Mouse (Mus musculus) cerebellum, postnatal 36 days (tissue): ENCODE results near the gene Dnaaf5.

Source experiments
- DNase-seq, 2 experiments: peaks; one replicate each; pipeline ENCODE4 v3.0.0; 2021 to 2022; ENCODE audit warnings: mixed read lengths in 2 of 2

Dnaaf5 gene

GRCm38 (mm10) chr5:139149681-139150602 is at the start of gene Dnaaf5, which contains the start of gene Prkar1b:
Gene Dnaaf5 (plus strand): TSS chr5:139150223.
Gene Prkar1b (minus strand): TSS chr5:139150001.
- DNase-seq = peak; percentile 95

DNA sequence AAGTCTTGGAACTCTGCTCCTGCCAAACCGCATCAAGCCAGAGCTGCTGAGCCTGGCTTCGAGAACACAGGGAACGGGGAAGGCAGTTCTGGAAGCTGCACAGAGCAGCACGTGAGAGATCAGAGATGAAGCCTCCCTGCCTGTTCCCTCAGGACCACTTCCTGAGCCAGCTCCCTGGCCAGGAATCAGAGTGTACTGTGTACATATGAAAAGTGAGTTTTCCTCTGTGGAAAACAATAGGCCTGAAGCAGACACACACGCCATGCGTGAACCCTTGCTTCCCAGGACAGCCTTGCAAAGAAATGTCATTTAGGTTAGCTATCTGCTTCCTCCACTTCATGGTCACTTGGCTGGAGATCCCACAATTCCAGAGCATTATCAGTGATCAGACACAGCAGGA is 48.2 kb upstream of the Dnaaf5 start:
- no peak for DNase-seq

GRCm38 (mm10) chr5:139107815-139108214 is 42.2 kb upstream of the Dnaaf5 start:
- DNase-seq = peak; percentile 38 to 39

DNA sequence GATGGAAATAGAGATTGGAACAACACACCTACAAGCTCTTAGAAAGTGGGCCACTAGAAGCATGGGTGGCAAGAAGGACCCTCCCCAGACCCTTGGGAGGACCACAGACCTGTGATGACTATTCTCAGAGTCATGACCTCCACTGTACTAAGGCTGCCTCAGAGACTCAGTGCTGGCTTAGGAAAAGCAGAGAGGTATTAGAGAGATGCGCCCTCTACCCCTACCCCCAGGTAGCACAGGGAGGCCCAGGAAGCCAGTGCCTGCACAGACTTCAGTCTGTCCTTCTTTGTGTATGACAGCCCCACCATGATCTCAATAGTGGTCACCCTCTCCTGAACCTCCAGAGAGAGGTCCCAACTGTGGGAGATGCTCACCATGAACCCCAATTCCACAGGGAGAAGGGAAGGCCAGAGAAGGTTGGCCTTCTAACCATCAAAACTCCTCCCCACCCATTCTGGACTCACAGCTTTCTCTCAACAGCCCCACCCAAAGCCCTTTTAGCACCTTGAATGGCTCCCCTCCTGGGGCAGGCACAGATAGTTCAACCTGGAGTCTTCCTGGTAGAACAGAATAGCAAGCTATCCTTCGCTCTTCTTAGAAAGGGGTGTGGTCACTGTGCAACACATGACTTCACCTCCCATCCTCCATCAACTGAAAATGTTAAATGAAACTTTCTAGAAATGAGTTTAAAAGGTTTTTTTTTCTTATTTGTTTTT is 39.7 kb upstream of the Dnaaf5 start:
- DNase-seq = no peak

- DNase-seq = no peak
Observed at GRCm38 (mm10) chr5:139111991-139112390, 38.0 kb upstream of the Dnaaf5 start.

- DNase-seq = no peak
Observed at GRCm38 (mm10) chr5:139112418-139112817, 37.6 kb upstream of the Dnaaf5 start.

DNA sequence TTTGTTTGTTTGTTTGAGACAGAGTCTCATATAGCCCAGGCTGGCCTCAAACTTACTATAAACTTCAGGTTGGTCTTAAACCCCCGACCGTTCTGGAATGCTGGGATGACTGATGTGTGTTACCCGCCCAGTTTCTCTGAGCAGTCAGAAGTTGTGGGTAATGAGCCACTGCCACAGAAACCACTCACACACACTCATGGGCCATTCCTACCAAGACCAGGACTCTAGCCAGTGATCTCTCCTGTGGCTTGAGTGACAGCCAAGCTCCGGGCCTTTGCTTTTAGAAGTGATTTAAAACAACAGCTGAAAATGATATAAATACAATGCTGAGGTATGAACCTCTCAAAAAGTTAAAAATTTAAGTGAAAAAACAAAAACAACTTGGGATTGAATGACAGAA is 35.1 kb upstream of the Dnaaf5 start:
- no peak for DNase-seq

DNA sequence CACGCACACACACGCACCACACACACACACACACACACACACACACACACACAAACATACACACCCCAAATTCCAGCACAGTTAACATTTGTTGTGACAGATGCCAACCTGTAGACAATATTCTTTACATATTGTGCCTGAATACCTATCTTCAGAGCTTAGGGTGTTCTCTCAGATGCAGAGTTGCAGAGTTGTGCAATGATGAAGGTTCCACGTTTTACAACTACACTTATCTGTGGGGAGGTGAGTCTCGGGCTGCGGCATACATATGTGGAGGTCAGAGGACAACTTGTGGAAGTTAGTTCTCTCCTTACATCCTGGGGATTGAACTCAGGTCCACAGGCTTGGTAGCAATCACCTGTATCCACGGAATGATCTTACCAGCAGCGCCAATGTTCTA is 34.5 kb upstream of the Dnaaf5 start:
- DNase-seq = no peak

GRCm38 (mm10) chr5:139118139-139118960 is 31.7 kb upstream of the Dnaaf5 start:
- DNase-seq = no peak

- no peak for DNase-seq
Observed at GRCm38 (mm10) chr5:139118961-139119276, 31.1 kb upstream of the Dnaaf5 start.

- DNase-seq = peak in 1 of 2 experiments; percentile 41
Observed at GRCm38 (mm10) chr5:139125717-139126116, 24.3 kb upstream of the Dnaaf5 start.

DNA sequence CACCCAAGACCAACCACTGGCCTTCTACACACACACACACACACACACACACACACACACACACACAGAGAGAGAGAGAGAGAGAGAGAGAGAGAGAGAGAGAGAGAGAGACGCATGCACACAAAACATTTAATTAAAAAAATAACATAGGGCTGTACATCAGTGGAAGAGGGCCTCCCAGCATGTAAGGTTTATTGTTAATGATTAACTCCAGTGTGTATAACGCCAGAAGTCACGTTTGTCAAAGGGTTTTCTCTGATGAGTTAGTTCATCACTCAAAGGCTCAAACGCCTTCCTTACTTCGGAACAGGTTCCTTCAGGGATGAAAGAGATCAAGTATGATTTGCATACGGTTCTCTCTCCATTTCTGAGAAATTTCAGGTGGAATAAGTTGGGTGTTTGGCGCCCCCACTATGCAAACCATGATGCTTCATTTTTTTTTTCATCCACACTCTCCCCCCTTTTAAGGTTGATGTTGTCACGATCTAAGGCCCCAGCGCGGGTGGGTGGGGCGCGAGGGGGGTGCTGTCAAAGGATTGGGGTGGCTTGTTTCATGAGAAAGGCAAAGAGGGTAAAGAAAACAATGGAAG is 21.5 kb upstream of the Dnaaf5 start:
- no peak for DNase-seq

DNA sequence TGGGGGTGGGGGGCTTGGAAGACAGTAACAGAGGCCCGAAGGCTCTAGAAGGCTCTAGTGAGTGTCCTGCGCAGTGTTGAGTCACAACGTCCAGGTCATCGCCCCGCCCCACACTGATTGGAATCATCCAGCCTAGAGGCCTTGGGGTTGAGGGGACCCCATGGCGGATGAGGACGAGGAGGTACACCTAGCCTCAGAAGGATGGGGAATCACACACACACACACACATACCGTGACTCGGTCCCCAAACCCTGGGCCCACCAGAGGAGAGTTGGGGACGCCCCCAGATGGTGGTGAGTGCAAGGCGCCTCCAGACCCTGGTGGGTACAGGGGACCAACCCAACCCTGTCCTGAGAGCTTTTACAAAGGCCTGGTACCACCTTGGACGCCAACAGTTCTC is 20.9 kb upstream of the Dnaaf5 start:
- peak; percentile 55 to 61 for DNase-seq

DNA sequence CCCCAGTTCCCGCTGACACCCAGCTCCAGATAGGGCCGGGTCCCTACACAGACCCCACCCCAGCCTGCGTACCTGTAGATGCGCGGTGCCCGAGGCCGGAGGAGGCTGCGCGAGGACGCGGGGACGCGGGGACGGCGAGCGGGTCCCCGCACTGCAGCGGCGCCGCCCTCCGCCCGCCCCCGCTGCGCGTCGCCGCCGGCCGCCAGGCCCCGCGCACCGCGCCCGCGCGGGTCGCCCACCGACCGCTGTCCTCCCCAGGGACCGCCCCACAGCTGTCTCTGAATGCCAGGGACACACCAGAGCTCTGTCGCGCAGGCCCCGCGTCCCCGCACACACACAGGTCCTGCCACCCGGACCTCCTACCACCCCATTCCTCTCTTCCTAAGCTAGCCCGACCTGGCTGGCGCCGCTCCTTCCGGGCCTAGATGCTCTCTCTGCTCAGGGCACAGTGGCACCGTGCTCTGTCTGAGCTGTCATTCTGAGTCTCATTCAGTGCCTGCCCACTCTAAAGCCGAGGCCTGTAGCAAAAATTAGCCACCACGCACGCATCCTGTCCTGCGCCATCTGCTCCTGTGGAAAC is 20.4 kb upstream of the Dnaaf5 start:
- peak; percentile 78 to 81 for DNase-seq

DNA sequence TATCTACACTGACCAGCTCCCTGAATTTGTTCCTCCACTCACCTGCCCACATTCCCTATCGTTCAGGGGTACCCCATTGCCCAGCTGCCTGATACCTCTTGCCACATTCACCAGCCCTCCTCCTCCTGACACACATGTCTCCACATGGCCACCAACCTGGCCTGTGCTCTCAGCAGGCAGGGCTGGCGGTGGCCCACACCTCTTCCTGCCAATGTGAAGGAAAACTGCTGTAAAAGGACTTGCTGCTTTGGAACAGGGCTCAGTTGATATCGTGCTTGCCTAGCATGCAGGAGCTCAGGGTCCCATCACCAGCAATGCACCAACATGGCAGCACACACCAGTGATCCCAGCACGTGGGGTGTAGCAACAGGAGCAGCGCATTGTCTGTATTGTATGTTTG is 19.7 kb upstream of the Dnaaf5 start:
- peak; percentile 58 to 60 for DNase-seq

GRCm38 (mm10) chr5:139134501-139134900 is 15.5 kb upstream of the Dnaaf5 start:
- DNase-seq = no peak

GRCm38 (mm10) chr5:139136341-139136740 is 13.7 kb upstream of the Dnaaf5 start:
- no peak for DNase-seq

DNA sequence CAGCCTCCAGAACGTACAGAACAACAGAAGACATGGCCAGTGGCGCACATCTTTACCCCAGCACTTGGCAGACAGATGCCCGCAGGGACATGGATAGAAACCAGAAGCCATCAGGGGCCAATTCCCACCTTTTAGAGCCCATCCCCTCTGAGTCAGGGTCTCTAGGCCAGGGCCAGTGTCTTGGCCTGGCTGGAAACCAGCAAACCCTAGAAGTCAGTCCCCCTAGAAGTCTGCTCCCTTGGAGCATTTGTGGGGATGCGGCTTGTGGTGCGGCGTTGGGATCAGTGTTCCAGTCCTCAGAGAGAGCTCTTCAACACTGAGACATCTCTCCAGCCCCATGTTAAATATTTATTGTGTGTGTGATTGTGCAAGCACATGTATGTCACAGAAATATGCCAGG is 12.8 kb upstream of the Dnaaf5 start:
- DNase-seq = no peak

GRCm38 (mm10) chr5:139138261-139138925 is 11.6 kb upstream of the Dnaaf5 start:
- peak; percentile 93 to 94 for DNase-seq

DNA sequence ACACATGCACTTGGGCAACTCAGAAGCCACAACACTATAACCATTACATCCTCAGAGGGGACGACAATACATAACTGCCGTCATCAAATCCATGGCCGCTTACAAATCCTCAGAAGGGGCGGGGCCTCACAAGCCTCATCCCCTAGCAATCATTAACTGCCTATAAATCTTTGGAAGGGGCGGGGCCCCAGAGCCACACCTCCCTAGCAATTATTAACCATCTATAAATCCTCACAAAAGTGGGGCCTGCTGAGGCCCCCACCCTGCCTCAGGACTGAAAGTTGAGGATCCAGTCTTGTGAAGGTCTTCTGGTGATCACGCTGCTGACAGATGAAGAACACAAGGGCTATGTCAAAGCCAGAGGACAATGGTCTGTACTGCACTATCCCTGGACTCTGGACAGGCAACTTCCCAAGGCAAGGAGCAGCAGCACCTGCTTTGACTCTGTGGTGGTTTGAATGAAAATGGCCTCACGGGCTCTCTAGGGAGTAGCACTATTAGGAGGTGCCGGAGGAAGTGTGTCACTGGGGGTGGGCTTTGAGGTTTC is 11.0 kb upstream of the Dnaaf5 start:
- no peak for DNase-seq

DNA sequence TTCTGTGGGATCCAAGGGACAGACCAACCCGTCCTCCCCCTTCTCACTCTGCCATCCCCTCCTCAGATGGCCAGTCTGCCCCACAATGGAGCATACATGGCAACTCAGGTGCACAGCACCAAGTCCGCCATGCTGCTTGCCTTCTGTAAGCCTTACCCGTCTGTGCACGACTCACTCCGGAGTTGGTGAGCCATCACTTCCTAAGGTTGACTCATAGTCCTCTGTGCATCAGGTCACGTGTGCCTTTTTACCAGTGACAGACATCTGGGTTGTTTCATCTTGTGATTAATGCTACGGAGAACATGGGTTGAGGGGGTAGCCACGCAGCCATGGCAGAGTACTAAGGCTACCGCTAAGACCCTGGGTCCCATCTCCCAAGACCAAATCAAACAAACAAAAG is 9.4 kb upstream of the Dnaaf5 start:
- DNase-seq = no peak
